Mouse (Mus musculus): ENCODE measurements at regions not wholly inside any gene's neighbourhood (a gene's known extent, or its start where the extent isn't known, plus 50 kb on each side); places are given as distances from the start of the nearest gene placed in this dataset.

DNA sequence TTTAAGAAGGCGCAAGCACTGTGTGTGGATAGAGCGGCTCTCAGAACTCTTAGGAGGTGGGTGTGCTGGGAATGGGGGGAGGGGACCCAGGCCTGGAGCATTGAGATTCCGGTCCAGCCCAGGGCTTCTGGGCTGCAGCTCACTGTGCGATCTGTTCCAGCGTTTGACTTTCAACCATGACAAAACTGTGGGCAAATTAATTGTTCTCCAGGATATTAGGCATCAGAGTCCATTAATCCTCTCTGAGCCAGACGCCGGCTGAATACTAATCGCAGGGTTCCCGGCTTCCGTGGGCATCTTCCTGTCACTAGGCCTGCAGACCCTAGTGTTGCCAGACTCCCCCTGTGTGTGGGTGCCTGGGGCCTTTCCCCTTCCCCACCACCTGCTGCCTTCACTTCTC lies 73.3 kb upstream of the Gm26897 start:
- no peak for DNase-seq

DNA sequence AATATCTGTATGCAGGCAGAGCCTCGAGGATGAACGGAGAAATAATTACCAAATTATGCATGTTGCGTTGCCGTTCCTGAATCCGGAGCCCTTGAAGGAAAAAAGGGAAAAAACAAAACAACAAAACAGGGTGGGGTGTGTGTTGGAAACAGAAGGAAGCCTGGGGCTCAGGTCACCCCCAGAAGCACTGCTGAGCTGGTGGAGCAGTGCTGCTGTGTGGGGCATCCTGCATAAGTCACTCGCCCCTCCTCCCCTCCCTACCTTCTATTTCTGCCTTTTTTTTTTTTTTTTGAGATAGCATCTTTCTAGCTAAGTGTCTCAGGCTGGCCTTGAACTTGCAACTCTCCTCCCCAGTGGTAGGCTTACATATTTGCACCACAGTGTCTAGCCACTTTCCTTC lies 72.8 kb upstream of the Gm26897 start:
- no peak for DNase-seq

DNA sequence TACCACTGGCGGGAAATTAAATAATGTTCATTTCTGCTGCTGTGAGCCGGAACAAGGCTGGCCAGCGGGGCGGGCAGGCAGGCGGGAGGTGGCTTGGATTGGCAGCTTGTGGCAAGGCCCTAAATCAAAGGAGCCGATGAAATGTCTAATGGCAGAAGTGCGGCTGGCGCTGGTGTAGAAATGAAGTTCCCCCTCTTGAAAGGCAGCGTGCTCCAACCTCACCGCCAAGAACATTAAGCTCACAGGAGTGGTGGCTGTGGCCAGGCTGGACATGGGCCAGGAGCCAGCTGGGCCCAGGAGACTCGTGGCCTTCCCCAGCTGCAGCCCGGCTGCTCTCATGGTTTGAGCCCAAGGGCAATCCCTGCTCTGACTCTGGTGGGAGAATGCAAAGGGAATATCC lies 71.8 kb upstream of the Gm26897 start:
- DNase-seq: no peak

DNA sequence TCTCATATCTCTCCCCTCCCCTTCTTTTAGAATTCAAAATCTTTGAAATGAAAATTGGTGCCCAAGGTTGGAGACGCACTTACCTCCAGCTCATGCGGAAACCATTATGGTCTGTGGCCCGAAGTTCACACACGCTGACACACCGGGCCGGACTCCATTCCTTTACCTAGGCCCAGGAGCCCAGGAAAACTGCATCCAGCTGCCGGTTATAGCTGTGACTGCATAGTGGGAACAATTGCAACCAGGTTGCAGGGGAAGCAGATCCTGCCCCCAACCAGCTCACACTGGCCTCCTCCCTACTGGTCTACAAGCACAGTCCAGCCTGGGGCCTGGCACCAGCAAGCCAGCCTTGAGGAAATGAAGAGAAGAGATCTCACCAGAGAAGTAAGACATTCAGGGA lies 69.9 kb upstream of the Gm26897 start:
- DNase-seq: no peak

DNA sequence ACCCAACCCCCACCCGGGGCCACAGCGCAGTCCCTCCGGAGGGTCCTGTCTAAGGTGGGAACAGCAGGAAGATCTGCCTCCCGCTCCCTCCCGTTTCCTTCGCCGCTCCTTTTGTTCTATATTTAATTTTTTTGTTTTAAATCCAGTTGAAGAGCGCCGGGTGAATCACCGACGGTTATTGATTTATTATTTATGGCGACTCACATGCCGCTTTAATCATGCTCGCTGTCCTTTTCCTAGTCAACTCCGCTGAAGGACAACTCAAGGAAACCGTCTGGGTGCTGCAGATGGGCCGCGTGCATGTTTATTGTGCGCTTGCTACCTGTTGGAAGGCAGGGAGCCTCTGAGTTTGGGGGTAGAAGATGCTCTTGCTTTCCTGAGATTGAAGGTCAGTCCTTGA lies 68.3 kb upstream of the Gm26897 start:
- DNase-seq: no peak

DNA sequence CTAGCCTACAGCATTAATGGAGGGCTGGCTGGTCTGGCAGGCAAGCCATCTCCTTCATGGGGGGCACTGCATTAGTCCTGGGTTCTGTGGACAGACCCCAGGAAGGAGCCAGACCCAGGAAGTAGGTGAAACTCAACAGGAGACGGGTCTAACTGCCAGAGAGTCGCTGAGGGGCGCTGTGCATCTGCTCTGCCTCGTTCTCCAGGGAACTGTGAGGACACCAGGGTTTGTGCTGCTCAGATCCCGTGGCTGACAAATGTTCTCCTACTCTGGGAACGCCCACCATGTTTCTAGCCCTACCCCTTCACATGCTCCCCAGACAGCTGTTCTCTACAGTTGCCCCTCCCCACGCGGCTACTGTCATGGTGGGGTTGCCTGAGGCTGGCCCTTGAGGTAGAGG lies 67.7 kb upstream of the Gm26897 start:
- no peak for DNase-seq

DNA sequence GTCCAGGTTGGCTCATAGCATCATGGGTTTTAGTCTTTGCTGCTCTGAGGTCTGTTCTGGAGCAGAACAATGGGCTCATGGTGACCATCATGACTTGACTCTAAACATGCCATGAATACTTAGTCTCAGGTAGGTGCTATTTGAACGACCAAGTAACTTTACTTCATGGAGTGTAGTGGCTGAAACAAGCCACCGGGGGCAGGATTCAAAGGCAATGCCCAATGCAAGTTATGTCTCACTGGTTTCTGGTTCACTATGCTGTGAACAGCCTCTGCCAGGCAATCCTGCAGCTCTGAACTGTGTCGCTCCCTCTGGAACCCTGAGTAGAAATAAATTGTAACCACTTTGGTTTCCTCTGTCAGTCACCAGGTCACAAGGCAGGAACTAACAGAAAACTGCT lies 65.8 kb upstream of the Gm26897 start:
- DNase-seq: no peak

DNA sequence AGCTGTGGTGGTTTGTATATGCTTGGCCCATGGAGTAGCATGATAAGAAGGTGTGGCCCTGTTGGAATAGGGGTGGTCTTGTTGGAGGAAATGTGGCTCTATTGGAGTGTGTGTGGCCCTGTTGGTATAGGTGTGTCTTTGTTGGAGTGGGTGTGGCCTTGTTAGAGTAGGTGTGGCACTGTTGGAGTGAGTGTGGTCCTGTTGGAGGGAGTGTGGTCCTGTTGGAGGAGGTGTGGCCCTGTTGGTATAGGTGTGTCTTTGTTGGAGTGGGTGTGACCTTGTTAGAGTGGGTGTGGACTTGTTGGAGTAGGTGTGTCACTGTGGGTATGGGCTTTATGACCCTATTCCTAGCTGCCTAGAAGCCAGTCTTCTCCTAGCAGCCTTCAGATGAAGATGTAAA lies 64.6 kb upstream of the Gm26897 start:
- DNase-seq: no peak

DNA sequence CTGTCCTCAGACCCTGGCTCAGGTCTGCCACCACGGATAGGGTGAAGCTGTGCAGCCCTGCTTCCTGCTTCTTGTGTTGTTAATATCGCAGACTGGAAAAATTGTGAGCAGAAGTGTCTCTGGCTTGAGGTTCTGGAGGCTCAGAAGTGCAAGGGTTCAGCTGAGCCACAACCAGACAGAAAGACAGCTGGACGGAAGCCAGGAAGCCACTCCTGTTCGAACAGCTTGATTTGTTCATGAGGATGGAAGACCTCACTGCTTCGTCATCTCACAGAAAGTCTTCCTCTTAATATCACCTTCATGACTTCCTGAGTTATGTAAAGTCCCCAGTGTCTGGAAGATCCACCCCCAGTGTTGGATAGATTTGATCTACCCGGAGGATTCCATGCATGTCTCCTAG lies 62.0 kb upstream of the Gm26897 start:
- no peak for DNase-seq

DNA sequence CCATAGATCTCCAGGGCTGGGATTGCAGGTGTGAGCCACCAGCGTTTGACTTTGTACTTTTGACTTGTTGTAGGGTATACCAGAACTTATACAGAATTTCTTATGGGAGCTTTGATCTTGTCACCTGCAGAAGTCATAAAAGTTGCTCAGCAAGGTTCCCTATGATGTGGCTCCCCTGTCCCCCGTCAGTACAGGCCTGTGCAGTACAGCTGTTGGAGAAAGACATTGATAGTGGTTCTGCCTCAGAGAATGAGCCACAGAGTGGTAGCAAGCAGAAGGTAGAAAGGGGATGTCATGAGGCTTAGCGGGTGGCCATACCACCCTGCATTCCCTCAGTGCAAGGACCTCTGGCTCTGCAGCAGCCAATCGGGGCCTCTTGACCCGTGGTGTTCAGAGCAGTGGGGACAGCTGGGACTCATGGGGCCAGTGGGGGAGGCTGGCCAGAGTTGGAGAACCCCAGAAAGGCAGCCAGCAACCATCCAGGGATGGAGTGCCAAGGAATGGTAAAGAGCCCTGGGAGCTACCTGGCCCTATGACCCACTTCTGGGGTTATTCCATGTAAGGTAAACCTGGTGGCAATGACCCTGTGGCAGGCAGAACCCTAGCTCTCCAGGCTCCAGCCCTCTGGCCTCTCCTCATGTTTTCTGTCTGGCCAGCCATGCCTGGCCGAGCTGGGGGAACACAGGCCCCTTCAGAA lies 58.6 kb upstream of the Gm26897 start:
- no peak for DNase-seq

DNA sequence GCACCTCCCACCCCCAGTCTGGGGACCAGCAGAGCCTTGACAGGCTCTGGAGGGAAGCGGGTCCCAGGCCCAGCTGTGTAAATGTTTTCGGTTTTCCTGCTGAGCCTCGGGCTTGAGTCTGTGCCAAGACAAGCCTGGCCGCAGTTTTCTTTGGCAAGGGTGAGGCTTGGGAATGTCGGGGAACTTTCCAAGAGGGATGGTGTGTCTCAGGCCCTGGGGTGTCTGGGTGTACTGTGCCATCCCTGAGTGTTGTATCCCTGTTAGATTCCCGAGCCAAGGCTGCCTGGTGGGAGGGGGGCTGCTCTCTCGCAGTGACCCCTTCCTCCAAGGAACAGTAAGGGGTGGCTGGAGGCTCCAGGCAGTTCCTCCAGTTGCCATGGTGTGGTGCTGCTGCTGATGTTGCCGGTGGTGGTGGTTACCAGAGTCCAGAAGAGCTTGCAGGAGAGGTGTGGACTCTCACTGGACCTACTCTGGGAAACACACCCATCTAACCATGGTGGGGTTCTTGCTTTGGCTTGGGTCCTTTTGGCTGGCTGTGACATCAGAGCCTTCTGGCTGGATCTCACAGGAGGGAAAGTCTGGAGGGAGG lies 58.0 kb upstream of the Gm26897 start:
- DNase-seq: no peak

DNA sequence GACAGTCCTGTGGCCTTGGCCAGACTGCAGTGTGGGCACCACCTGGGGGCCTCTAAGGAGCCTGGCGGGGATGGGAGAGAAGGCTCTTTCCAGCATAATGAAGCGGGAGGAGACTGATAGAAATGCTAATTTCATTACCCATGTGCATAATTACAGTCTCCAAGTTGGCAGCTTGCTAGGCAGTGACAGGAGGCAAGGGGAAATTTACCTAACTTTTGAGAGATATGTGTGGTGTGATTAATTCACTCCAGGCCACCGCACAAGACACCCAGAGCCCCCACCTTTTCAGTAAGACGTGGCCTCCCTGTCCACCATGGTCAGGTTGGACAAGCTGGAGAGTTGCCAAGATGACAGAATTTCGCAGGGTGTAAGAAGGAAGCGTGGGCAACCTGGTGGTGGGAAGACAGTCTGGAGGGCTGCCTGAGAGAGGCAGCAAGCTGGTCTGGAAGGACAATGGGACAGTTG lies 55.8 kb upstream of the Gm26897 start:
- DNase-seq: no peak

DNA sequence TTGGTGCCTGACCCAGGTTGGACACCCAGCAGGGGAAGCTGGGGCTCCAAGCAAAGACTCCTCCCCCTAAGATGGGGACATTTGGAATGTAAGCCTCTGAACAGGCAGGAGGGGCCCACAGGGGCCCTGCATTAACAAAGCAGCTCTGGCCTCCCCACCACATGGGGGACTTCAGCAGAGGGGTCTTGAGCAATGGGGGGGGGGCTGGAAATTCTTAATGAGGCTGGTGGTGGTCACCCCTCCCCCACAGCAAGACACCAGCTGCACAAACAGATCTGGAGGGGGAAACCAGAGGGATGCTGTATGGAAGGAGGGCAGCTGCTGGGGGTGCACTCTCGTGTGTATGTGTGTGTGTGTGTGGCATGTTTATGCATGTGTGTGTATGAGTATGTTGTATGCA lies 55.2 kb upstream of the Gm26897 start:
- DNase-seq: no peak

DNA sequence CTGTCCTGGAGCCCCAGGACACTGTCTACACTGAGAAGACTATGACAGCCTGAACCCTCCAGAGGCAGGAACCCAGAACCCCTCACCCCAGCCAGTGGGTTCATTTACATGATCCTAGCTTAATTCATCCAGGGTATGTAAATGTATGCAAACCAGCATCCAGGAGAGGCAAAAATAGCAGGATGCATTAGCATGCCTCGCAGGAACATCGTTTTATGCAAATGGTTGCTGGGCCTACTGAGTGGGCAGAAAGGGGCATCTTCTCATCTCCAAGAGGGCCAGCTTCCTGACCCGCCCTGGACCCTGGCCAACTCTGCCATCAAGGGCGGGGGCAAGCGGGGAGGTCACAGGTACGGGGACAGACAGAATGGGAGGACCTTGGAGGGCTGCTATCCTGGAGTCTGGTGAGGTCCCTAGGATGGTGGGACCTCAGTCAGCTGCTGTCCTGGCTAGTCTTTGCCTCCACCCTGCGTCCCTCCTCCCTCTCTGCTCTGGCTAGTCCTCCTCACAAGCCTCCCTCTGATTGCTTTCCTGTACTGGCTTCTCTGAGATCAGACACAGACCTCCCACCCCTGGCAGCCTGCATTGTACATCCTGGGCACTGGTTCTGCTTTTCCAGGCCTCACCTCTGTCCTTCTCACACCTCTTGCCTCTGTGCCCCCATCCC lies 52.2 kb upstream of the Gm26897 start:
- no peak for DNase-seq

DNA sequence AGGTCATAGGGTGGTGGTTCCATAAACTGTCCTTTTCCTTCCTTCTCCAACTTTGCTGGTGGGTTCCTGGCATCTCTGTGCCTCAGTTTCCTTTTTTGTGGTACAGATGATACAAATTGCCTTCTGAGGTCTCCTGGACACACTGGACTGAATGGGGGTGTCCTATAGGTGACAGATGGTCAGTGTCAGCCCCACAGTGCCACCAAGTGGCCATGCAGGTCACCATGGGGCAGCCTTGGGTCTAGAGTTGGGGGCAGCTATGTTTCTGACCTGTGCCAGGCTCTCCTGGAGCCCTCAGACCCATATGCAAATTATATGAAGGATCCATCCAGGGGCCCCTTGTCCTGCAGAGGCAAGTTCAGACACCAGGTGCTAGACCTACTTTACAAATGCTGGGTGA lies 50.8 kb upstream of the Gm26897 start:
- DNase-seq: no peak
